Mouse (Mus musculus) megakaryocyte, embryonic 14.5 days (primary cell): Measurements from ENCODE around the gene Ccdc146.

ENCODE experiments used
- FLI1 ChIP-seq: IDR thresholded peaks from 2 replicates; pipeline ENCODE4 v1.6.1; 2012; ENCODE audit warnings: low read length, inconsistent platforms, mixed read lengths
- GATA1 ChIP-seq: IDR thresholded peaks from 3 replicates; pipeline ENCODE4 v1.6.1; 2012; ENCODE audit warnings: mixed read lengths, low read length, inconsistent platforms, borderline replicate concordance

- TF ChIP-seq GATA1: no peak
- no peak for TF ChIP-seq FLI1
Measured at GRCm38 (mm10) chr5:21384976-21385375, 39.5 kb downstream of the Ccdc146 start.
